Mouse (Mus musculus): ENCODE data around the gene Taf1c. TPM values are rescaled to one million over a fixed set of nuclear protein-coding genes. Genes with fewer than 3 reads are reported as not detected.

Taf1c gene
- polyA plus RNA-seq, 1 experiment from 2014 or later, result 11.4 TPM

- Histone ChIP-seq H3K27ac (replicated peaks; ENCODE audit: low read depth, low read length) (no peak overlapping the region), H3K27me3 (ENCODE audit: control insufficient read depth, insufficient read depth, low read length) (no peaks in the 10 kb centered on the region), H3K4me1 (ENCODE audit: control insufficient read depth, insufficient read depth, low read length) (peaks cover 3% of the 10 kb centered on the region; the same call in 1 of the 2 replicates), H3K9me3 (ENCODE audit: control insufficient read depth, low read length) (no peaks in the 10 kb centered on the region), H3K4me3 (ENCODE audit: low read depth, low read length) (no peak overlapping the region), H3K9ac (ENCODE audit: low read length) (no peak overlapping the region), H3K36me3 (ENCODE audit: control insufficient read depth, insufficient read depth, low read length) (no peaks in the 10 kb centered on the region), H3K4me2 (ENCODE audit: low read depth, severe bottlenecking) (no peak overlapping the region)
- 84% methylated on average over 2 of the region's 2 CpGs for WGBS
- no peak for ATAC-seq (ENCODE audit: insufficient number of reproducible peaks, low FRiP score, low TSS enrichment, low read depth)
- no peak for DNase-seq (ENCODE audit: low spot score)
Measured at GRCm38 (mm10) chr8:119552967-119553366, 52.1 kb downstream of the Taf1c start.

GRCm38 (mm10) chr8:119548560-119549113 is 56.4 kb downstream of the Taf1c start:
- no peaks in the 10 kb centered on the region for H3K9me3 ChIP-seq (ENCODE audit: control insufficient read depth, low read length)
- no peak overlapping the region for H3K4me3 ChIP-seq (ENCODE audit: low read depth, low read length)
- peaks cover 17% of the 10 kb centered on the region for H3K36me3 ChIP-seq (ENCODE audit: control insufficient read depth, insufficient read depth, low read length)
- DNase-seq (ENCODE audit: low spot score), result no peak
- H3K9ac ChIP-seq (ENCODE audit: low read length), result no peak overlapping the region
- no peaks in the 10 kb centered on the region for H3K4me1 ChIP-seq (ENCODE audit: control insufficient read depth, insufficient read depth, low read length)
- ATAC-seq (ENCODE audit: insufficient number of reproducible peaks, low FRiP score, low TSS enrichment, low read depth), result no peak
- H3K27ac ChIP-seq (replicated peaks; ENCODE audit: low read depth, low read length), result no peak overlapping the region
- no peaks in the 10 kb centered on the region for H3K27me3 ChIP-seq (ENCODE audit: control insufficient read depth, insufficient read depth, low read length)
- 81% methylated on average over 7 of the region's 7 CpGs for WGBS
- H3K4me2 ChIP-seq (ENCODE audit: low read depth, severe bottlenecking), result no peak overlapping the region

Other genes with a start within 250 kb of the Taf1c start
- gene Mlycd, start 210.3 kb downstream of the Taf1c start, polyA plus RNA-seq (2014; fragmentation: Nextera tagmentation; extraction: Ambion mirVana), result 6.9 and 8.3 TPM in 2 replicates
- 0.20 and 0.37 TPM in 2 replicates for gene Osgin1, start 171.1 kb downstream of the Taf1c start, polyA plus RNA-seq (2014; fragmentation: Nextera tagmentation; extraction: Ambion mirVana)
- 2.8 and 3.2 TPM in 2 replicates for gene Necab2, start 158.5 kb downstream of the Taf1c start, polyA plus RNA-seq (2014; fragmentation: Nextera tagmentation; extraction: Ambion mirVana)
- gene Slc38a8, start 103.5 kb downstream of the Taf1c start, polyA plus RNA-seq (2014; fragmentation: Nextera tagmentation; extraction: Ambion mirVana), result not detected in 2 replicates
- 116 and 126 TPM in 2 replicates for gene Mbtps1, start 46.5 kb downstream of the Taf1c start, polyA plus RNA-seq (2014; fragmentation: Nextera tagmentation; extraction: Ambion mirVana)
- 30.1 and 33.9 TPM in 2 replicates for gene Hsdl1, start 30.0 kb downstream of the Taf1c start, polyA plus RNA-seq (2014; fragmentation: Nextera tagmentation; extraction: Ambion mirVana)
- gene Dnaaf1, start 30.0 kb downstream of the Taf1c start, polyA plus RNA-seq (2014; fragmentation: Nextera tagmentation; extraction: Ambion mirVana), result 0.09 TPM in 1 of 2 replicates, not detected in the other
- 0.09 and 0.18 TPM in 2 replicates for gene Adad2, start 7.5 kb upstream of the Taf1c start, polyA plus RNA-seq (2014; fragmentation: Nextera tagmentation; extraction: Ambion mirVana)
- gene Kcng4, start 30.5 kb upstream of the Taf1c start, polyA plus RNA-seq (2014; fragmentation: Nextera tagmentation; extraction: Ambion mirVana), result not detected in 2 replicates
- gene Wfdc1, start 61.1 kb upstream of the Taf1c start, polyA plus RNA-seq (2014; fragmentation: Nextera tagmentation; extraction: Ambion mirVana), result not detected in 2 replicates
- 0.71 and 2.0 TPM in 2 replicates for gene Atp2c2, start 94.8 kb upstream of the Taf1c start, polyA plus RNA-seq (2014; fragmentation: Nextera tagmentation; extraction: Ambion mirVana)
- 7.0 and 10.3 TPM in 2 replicates for gene Tldc1, start 173.2 kb upstream of the Taf1c start, polyA plus RNA-seq (2014; fragmentation: Nextera tagmentation; extraction: Ambion mirVana)
- 181 and 197 TPM in 2 replicates for gene Cotl1, start 235.3 kb upstream of the Taf1c start, polyA plus RNA-seq (2014; fragmentation: Nextera tagmentation; extraction: Ambion mirVana)